9 mouse cellular contexts compared by ENCODE assay signal in the genomic region with DNA sequence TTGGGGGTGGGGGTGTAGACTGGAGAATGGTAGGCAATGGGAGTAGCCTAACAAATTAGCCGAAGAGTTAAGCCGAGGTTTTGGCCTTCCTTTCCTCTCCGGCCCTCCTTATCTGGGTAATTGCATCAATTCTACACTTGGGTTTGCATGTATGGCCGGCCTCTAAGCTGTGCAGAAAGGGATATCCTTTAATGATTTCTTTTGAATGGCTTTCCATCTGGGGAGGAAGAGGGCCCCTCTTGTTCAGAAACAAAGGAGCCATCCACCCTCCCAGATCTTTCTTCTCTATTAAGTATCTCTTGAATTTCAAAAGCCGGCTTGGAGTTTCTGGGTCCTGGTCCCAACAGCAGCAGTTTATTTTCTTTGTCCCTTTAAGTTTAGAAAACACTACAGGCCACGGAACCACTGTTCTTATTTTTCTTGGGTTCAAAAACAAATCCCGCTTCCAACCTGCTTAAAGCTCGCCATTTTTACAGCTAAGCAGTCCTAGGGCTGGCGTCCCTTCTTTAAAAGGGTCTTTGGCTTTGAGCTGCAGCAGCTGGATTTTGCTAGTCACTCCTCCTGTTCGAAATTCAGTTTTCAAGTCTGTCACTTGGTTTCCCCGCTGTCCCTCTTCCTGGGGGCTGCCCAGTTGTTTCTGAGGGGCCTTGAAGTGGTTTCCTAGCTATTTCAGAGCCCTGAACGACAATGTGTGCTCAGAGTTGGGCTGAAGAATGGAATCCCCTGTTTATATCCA.
DNase-seq lines count a peak whose midpoint lies in the region; ATAC-seq and TF ChIP-seq lines count a peak whose summit lies in the region.
"Had no signal": no experiment of that assay in that cellular context is flagged by ENCODE, and none has a peak within 500 bp of the region (broad histone marks: within the 10 kb centered on the region; RNA-seq: fewer than 3 reads in every experiment).

No protein-coding gene starts in this region.

- no peaks in the 10 kb centered on the region for H3K9me3 ChIP-seq in heart, embryonic 13.5 days
- no peaks in the 10 kb centered on the region for H3K9me3 ChIP-seq in hindbrain, embryonic 13.5 days
- H3K9me3 ChIP-seq in midbrain, embryonic 12.5 days, result no peaks in the 10 kb centered on the region

- peaks cover 26% of the 10 kb centered on the region for H3K4me1 ChIP-seq in heart, embryonic 13.5 days
- peaks cover 26% of the 10 kb centered on the region for H3K4me1 ChIP-seq in hindbrain, embryonic 13.5 days (replicated peaks)
- peaks cover 36% of the 10 kb centered on the region for H3K4me1 ChIP-seq in midbrain, embryonic 12.5 days

- no peak for TF ChIP-seq POLR2A in brain, embryonic 14.5 days (IDR thresholded peaks at IDR 0.05; ENCODE audit: borderline replicate concordance, extremely low read depth, insufficient read depth, insufficient read length, poor library complexity, severe bottlenecking)

- peak overlapping the region; percentile 72 for H3K4me2 ChIP-seq in heart, embryonic 13.5 days
- peak overlapping the region; percentile 50 for H3K4me2 ChIP-seq in hindbrain, embryonic 13.5 days
- H3K4me2 ChIP-seq in midbrain, embryonic 12.5 days (replicated peaks), result peak overlapping the region; percentile 46

- no peak for DNase-seq in heart, postnatal 14 days
- DNase-seq in brain, embryonic 14.5 days (ENCODE audit: low read depth), result peak; percentile 78
- DNase-seq in cerebellum, adult 18-20 months, result no peak
- DNase-seq in layer of hippocampus, postnatal 14 days (ENCODE audit: low spot score in 2 of 2), result no peak
- no peak for DNase-seq in right cerebral cortex, postnatal 36 days (ENCODE audit: low spot score in 2 of 2)
- DNase-seq: thymus, postnatal 14 days had no signal

- peak overlapping the region; percentile 42 for H3K4me3 ChIP-seq in heart, embryonic 13.5 days
- H3K4me3 ChIP-seq in hindbrain, embryonic 13.5 days, result no peak overlapping the region; the same call in 1 of the 2 replicates
- 0 out of 2 replicates have a peak overlapping the region, but pooled peaks have one; percentile 13 for H3K4me3 ChIP-seq in midbrain, embryonic 12.5 days

- no peaks in the 10 kb centered on the region for H3K36me3 ChIP-seq in heart, embryonic 13.5 days
- H3K36me3 ChIP-seq in hindbrain, embryonic 13.5 days, result no peaks in the 10 kb centered on the region
- no peaks in the 10 kb centered on the region for H3K36me3 ChIP-seq in midbrain, embryonic 12.5 days

- intact Hi-C loops in heart, postnatal 14 days (cut with DNase I), result no loop called here

- TF ChIP-seq CTCF in brain, embryonic 14.5 days (IDR thresholded peaks at IDR 0.05; ENCODE audit: borderline replicate concordance, extremely low read depth, insufficient read depth, insufficient read length), result no peak

- H3K9ac ChIP-seq in heart, embryonic 13.5 days, result peak overlapping the region; percentile 73
- H3K9ac ChIP-seq in hindbrain, embryonic 13.5 days, result peak overlapping the region; percentile 65; the same call in 1 of the 2 replicates
- H3K9ac ChIP-seq in midbrain, embryonic 12.5 days (replicated peaks), result peak overlapping the region; percentile 48

- WGBS in heart, embryonic 13.5 days, result 33% methylated on average over 12 of the region's 12 CpGs
- 8% methylated on average over 12 of the region's 12 CpGs for WGBS in hindbrain, embryonic 13.5 days
- 4% methylated on average over 12 of the region's 12 CpGs for WGBS in midbrain, embryonic 12.5 days

- H3K27ac ChIP-seq in heart, embryonic 13.5 days (replicated peaks), result peak overlapping the region; percentile 73
- peak overlapping the region; percentile 91 for H3K27ac ChIP-seq in hindbrain, embryonic 13.5 days
- peak overlapping the region; percentile 97 for H3K27ac ChIP-seq in midbrain, embryonic 12.5 days (replicated peaks)

- no peak for ATAC-seq in heart, embryonic 13.5 days (ENCODE audit: extremely low read depth, insufficient number of reproducible peaks, low FRiP score, low TSS enrichment)
- ATAC-seq in hindbrain, embryonic 13.5 days (ENCODE audit: low FRiP score), result peak; percentile 22; the same call in 1 of the 2 replicates
- ATAC-seq in midbrain, embryonic 12.5 days (ENCODE audit: low FRiP score, low read depth), result peak; percentile 61

- H3K27me3 ChIP-seq in heart, embryonic 13.5 days (replicated peaks), result 0 out of 2 replicates have a peak, but pooled peaks cover 9% of the 10 kb centered on the region
- H3K27me3 ChIP-seq in hindbrain, embryonic 13.5 days, result no peaks in the 10 kb centered on the region
- H3K27me3 ChIP-seq in midbrain, embryonic 12.5 days, result no peaks in the 10 kb centered on the region
